Mouse (Mus musculus) cortical plate, adult 2 months (tissue): ENCODE data around the gene Slc38a1. TPM values are rescaled to one million over a fixed set of nuclear protein-coding genes. Genes with fewer than 3 reads are reported as not detected.
"Not testable (repeated sequence)": the region's sequence is repeated elsewhere in the genome, so short reads cannot be mapped to it uniquely, and the experiment has no call there.

Experiments
- H3K27ac ChIP-seq: fragments of 200-500 bp; 2 replicates; pipeline ENCODE4 v1.5.1; 2012; ENCODE audit warnings: low read length, control low read depth, inconsistent platforms; ENCODE audit not compliant: insufficient read depth
- H3K4me1 ChIP-seq: fragments of 200-500 bp; 2 replicates; pipeline ENCODE4 v1.6.1; 2011; ENCODE audit warnings: low read length; ENCODE audit not compliant: control insufficient read depth, insufficient read depth
- H3K4me3 ChIP-seq: fragments of 200-500 bp; 2 replicates; pipeline ENCODE4 v1.5.1; 2011; ENCODE audit warnings: mild to moderate bottlenecking, low read length, control low read depth; ENCODE audit not compliant: insufficient read depth
- CTCF ChIP-seq: fragments of 200-500 bp; IDR thresholded peaks from 2 replicates; pipeline ENCODE4 v1.5.1; 2011; ENCODE audit warnings: mild to moderate bottlenecking, control low read depth, low read length; ENCODE audit not compliant: insufficient read depth; ENCODE audit errors: extremely low read depth
- POLR2A ChIP-seq: fragments of 200-500 bp; IDR thresholded peaks from 2 replicates; pipeline ENCODE4 v1.6.1; 2011; ENCODE audit warnings: mild to moderate bottlenecking, low read length, control low read depth; ENCODE audit not compliant: insufficient read depth; ENCODE audit errors: extremely low read depth
- polyA plus RNA-seq: library from polyadenylated mRNA; depleted of rRNA; stranded (reverse); fragments of >200 nt; gene quantifications from 2 replicates; pipeline ENCODE4 v1.2.3, GENCODE M21; 2012

The Slc38a1 gene
- polyA plus RNA-seq, 1 experiment, result 57.3 TPM

- no peak overlapping the region for H3K27ac ChIP-seq
- TF ChIP-seq POLR2A (no peak), CTCF (no peak)
- no peak overlapping the region for H3K4me3 ChIP-seq
Measured at GRCm38 (mm10) chr15:96626871-96627270, 15.8 kb downstream of the Slc38a1 start.

GRCm38 (mm10) chr15:96625012-96625411 is 17.7 kb downstream of the Slc38a1 start:
- not testable (repeated sequence) for H3K4me1 ChIP-seq, H3K4me3 ChIP-seq, H3K27ac ChIP-seq

More at GRCm38 (mm10) chr15:96626871-96627270, 15.8 kb downstream of the Slc38a1 start:
- H3K4me1 ChIP-seq, result peaks cover 4% of the 10 kb centered on the region

GRCm38 (mm10) chr15:96622376-96622775 is 20.3 kb downstream of the Slc38a1 start:
- TF ChIP-seq CTCF (no peak), POLR2A (no peak)
- Histone ChIP-seq H3K4me3 (no peak overlapping the region), H3K4me1 (no peaks in the 10 kb centered on the region), H3K27ac (no peak overlapping the region)

- no peak overlapping the region for H3K27ac ChIP-seq
- no peak for TF ChIP-seq CTCF
- no peak for TF ChIP-seq POLR2A
- H3K4me3 ChIP-seq, result no peak overlapping the region
- H3K4me1 ChIP-seq, result no peaks in the 10 kb centered on the region
Measured at GRCm38 (mm10) chr15:96621686-96622085, 21.0 kb downstream of the Slc38a1 start.

GRCm38 (mm10) chr15:96617555-96617954 is 25.2 kb downstream of the Slc38a1 start:
- no peaks in the 10 kb centered on the region for H3K4me1 ChIP-seq
- no peak overlapping the region for H3K27ac ChIP-seq
- no peak for TF ChIP-seq POLR2A
- TF ChIP-seq CTCF, result no peak
- no peak overlapping the region for H3K4me3 ChIP-seq

GRCm38 (mm10) chr15:96608671-96609070 is 34.0 kb downstream of the Slc38a1 start:
- no peak overlapping the region for H3K4me3 ChIP-seq
- no peaks in the 10 kb centered on the region for H3K4me1 ChIP-seq
- H3K27ac ChIP-seq, result no peak overlapping the region
- TF ChIP-seq POLR2A, result no peak
- no peak for TF ChIP-seq CTCF

GRCm38 (mm10) chr15:96607422-96607821 is 35.3 kb downstream of the Slc38a1 start:
- Histone ChIP-seq H3K4me1 (no peaks in the 10 kb centered on the region), H3K27ac (no peak overlapping the region), H3K4me3 (no peak overlapping the region)
- no peak for TF ChIP-seq POLR2A
- no peak for TF ChIP-seq CTCF

- no peaks in the 10 kb centered on the region for H3K4me1 ChIP-seq
- TF ChIP-seq CTCF (no peak), POLR2A (no peak)
Measured at GRCm38 (mm10) chr15:96604282-96604681, 38.4 kb downstream of the Slc38a1 start.

GRCm38 (mm10) chr15:96602043-96602442 is 40.7 kb downstream of the Slc38a1 start:
- TF ChIP-seq CTCF (no peak), POLR2A (no peak)
- Histone ChIP-seq H3K4me1 (no peaks in the 10 kb centered on the region; the same call in 1 of the 2 replicates), H3K4me3 (no peak overlapping the region), H3K27ac (no peak overlapping the region)

More at GRCm38 (mm10) chr15:96604282-96604681, 38.4 kb downstream of the Slc38a1 start:
- H3K4me3 ChIP-seq, result no peak overlapping the region
- H3K27ac ChIP-seq, result no peak overlapping the region

GRCm38 (mm10) chr15:96599852-96600781 is 42.6 kb downstream of the Slc38a1 start:
- TF ChIP-seq POLR2A (no peak), CTCF (no peak)
- Histone ChIP-seq H3K4me3 (no peak overlapping the region), H3K27ac (no peak overlapping the region), H3K4me1 (no peaks in the 10 kb centered on the region; the same call in 1 of the 2 replicates)
